Mouse (Mus musculus) kidney, embryonic 14.5 days (tissue): ENCODE results near the gene 1700037H04Rik. TPM values are rescaled to one million over a fixed set of nuclear protein-coding genes. Genes with fewer than 3 reads are reported as not detected.

Experiments used
- ATAC-seq: fragments of 200-750 bp; cut with Nextera tagmentation; 2 replicates; pipeline ENCODE4 v1.8.0; 2017; ENCODE audit warnings: moderate number of reproducible peaks, mild to moderate bottlenecking, moderate TSS enrichment, moderate library complexity; ENCODE audit not compliant: low FRiP score, low TSS enrichment
- H3K27ac ChIP-seq: fragments of 300-500 bp; sonication (generic); 2 replicates; pipeline ENCODE4 v1.5.1; 2014; ENCODE audit warnings: low read depth, mild to moderate bottlenecking, low read length, moderate library complexity, mixed read lengths
- H3K27me3 ChIP-seq: fragments of 300-500 bp; sonication (generic); 2 replicates; pipeline ENCODE4 v1.6.1; 2014; ENCODE audit warnings: mild to moderate bottlenecking, low read length; ENCODE audit not compliant: control insufficient read depth, insufficient read depth
- H3K36me3 ChIP-seq: fragments of 300-500 bp; sonication (generic); 2 replicates; pipeline ENCODE4 v1.6.1; 2014; ENCODE audit warnings: low read length, mixed read lengths; ENCODE audit not compliant: control insufficient read depth, insufficient read depth
- H3K4me1 ChIP-seq: fragments of 300-500 bp; sonication (generic); 2 replicates; pipeline ENCODE4 v1.6.1; 2014; ENCODE audit warnings: low read length, mixed read lengths; ENCODE audit not compliant: control insufficient read depth, insufficient read depth
- H3K4me2 ChIP-seq: fragments of 300-500 bp; sonication (generic); replicated peaks from 2 replicates; pipeline ENCODE4 v1.6.1; 2014; ENCODE audit warnings: low read depth, mild to moderate bottlenecking, low read length
- H3K4me3 ChIP-seq: fragments of 300-500 bp; sonication (generic); 2 replicates; pipeline ENCODE4 v1.5.1; 2014; ENCODE audit warnings: mild to moderate bottlenecking, low read length
- H3K9ac ChIP-seq: fragments of 300-500 bp; sonication (generic); 2 replicates; pipeline ENCODE4 v1.6.1; 2014; ENCODE audit warnings: low read depth, mild to moderate bottlenecking, low read length, moderate library complexity
- H3K9me3 ChIP-seq: fragments of 300-500 bp; sonication (generic); 2 replicates; pipeline ENCODE4 v1.6.1; 2016; ENCODE audit warnings: low read length; ENCODE audit not compliant: control insufficient read depth
- WGBS: fragments of 180-500 bp; shearing (Covaris S2); extraction: QIAGEN DNeasy Blood & Tissue Kit; methylation state at CpG from one replicate; pipeline ENCODE4 v1.1.7; 2014; 5-methylcytosine and 5-hydroxymethylcytosine counted together
- polyA plus RNA-seq: library from polyadenylated mRNA; unstranded; fragments of >200 nt; fragmentation: Nextera tagmentation; extraction: Ambion mirVana; gene quantifications from 2 replicates; pipeline ENCODE4 v1.2.1, GENCODE M21; 2014

The 1700037H04Rik gene
- polyA plus RNA-seq, 1 experiment from 2014 or later, result 101 TPM

- peaks cover 10% of the 10 kb centered on the region; the same call in 1 of the 2 replicates for H3K4me1 ChIP-seq
- no peak for ATAC-seq
- H3K4me3 ChIP-seq, result no peak overlapping the region
- H3K27me3 ChIP-seq, result no peaks in the 10 kb centered on the region
- peaks cover 12% of the 10 kb centered on the region for H3K36me3 ChIP-seq
- no peak overlapping the region for H3K9ac ChIP-seq
- no peak overlapping the region for H3K27ac ChIP-seq
- peaks cover 3% of the 10 kb centered on the region; the same call in 1 of the 2 replicates for H3K9me3 ChIP-seq
- H3K4me2 ChIP-seq, result no peak overlapping the region
- WGBS, result 89% methylated on average over 2 of the region's 2 CpGs
Measured at GRCm38 (mm10) chr2:131200710-131201109, 40.8 kb upstream of the 1700037H04Rik start.

DNA sequence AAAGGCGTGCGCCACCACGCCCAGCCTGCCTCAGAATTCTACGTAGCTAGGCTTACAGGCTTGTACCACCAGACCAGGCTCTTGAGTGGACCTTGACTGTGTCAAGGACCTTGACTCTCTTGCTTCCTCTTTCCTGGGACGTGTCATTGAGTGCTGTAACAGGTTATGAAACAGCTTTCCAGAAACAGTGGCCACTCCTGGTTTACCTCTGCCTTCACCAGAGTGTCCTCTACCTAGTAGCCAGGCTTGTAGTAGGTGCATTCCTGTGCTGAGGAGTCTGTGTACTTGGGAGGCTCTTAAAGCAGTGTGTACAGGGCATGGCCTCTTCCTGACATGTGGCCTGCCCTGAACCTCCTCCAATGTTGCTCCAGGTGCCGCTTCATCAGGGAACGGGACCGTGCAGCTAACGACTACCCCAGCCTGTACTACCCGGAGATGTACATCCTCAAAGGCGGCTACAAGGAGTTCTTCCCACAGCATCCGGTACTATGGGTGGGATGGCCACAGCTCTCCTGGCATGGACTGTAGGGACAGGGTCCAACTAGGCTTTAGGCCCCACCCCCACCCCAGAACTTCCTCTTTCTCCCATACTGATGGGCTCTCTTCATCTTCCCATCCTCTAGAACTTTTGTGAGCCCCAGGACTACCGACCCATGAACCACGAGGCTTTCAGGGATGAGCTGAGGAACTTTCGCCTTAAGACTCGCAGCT, 36.9 kb upstream of the 1700037H04Rik start:
- Histone ChIP-seq H3K4me1 (no peaks in the 10 kb centered on the region), H3K27me3 (no peaks in the 10 kb centered on the region), H3K9ac (no peak overlapping the region), H3K9me3 (peaks cover 3% of the 10 kb centered on the region; the same call in 1 of the 2 replicates), H3K4me2 (no peak overlapping the region), H3K4me3 (no peak overlapping the region), H3K27ac (no peak overlapping the region), H3K36me3 (peaks cover 47% of the 10 kb centered on the region)
- WGBS, result 93% methylated on average over 16 of the region's 16 CpGs
- no peak for ATAC-seq

DNA sequence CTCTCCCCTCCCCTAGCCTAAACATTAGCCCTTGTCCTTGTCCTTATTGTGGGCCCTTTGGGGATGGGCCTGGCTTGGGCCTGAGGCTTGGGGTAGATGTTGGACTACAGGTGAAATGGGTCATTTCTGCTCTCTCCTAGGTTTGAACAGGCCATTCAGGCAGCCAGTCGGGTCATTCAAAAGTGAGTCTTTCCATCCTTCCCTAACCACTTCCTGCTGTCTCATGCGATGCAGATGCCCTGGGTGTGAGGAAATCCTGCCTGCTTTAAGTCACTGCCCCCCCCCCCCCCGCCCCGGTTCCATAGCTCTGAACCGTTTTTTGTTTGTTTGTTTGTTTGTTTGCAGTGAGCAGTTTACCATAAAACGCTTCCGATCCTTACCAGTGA, 31.1 kb upstream of the 1700037H04Rik start:
- no peak for ATAC-seq
- H3K9me3 ChIP-seq, result no peaks in the 10 kb centered on the region
- H3K36me3 ChIP-seq, result peaks cover 39% of the 10 kb centered on the region
- peak overlapping the region; percentile 66; the same call in 1 of the 2 replicates for H3K27ac ChIP-seq
- H3K27me3 ChIP-seq, result no peaks in the 10 kb centered on the region
- peaks cover 36% of the 10 kb centered on the region for H3K4me1 ChIP-seq
- no peak overlapping the region for H3K9ac ChIP-seq
- no peak overlapping the region for H3K4me3 ChIP-seq
- WGBS, result 77% methylated on average over 7 of the region's 7 CpGs
- H3K4me2 ChIP-seq, result no peak overlapping the region

- H3K36me3 ChIP-seq, result peaks cover 39% of the 10 kb centered on the region
- ATAC-seq, result peak; percentile 60
- no peaks in the 10 kb centered on the region for H3K9me3 ChIP-seq
- WGBS, result 13% methylated on average over 10 of the region's 10 CpGs
- no peak overlapping the region for H3K4me3 ChIP-seq
- H3K27me3 ChIP-seq, result peaks cover 3% of the 10 kb centered on the region; the same call in 1 of the 2 replicates
- H3K4me1 ChIP-seq, result peaks cover 38% of the 10 kb centered on the region
- no peak overlapping the region for H3K9ac ChIP-seq
- peak overlapping the region; percentile 19; the same call in 1 of the 2 replicates for H3K4me2 ChIP-seq
- peak overlapping the region; percentile 66 for H3K27ac ChIP-seq
Measured at GRCm38 (mm10) chr2:131190344-131191004, 30.6 kb upstream of the 1700037H04Rik start.

DNA sequence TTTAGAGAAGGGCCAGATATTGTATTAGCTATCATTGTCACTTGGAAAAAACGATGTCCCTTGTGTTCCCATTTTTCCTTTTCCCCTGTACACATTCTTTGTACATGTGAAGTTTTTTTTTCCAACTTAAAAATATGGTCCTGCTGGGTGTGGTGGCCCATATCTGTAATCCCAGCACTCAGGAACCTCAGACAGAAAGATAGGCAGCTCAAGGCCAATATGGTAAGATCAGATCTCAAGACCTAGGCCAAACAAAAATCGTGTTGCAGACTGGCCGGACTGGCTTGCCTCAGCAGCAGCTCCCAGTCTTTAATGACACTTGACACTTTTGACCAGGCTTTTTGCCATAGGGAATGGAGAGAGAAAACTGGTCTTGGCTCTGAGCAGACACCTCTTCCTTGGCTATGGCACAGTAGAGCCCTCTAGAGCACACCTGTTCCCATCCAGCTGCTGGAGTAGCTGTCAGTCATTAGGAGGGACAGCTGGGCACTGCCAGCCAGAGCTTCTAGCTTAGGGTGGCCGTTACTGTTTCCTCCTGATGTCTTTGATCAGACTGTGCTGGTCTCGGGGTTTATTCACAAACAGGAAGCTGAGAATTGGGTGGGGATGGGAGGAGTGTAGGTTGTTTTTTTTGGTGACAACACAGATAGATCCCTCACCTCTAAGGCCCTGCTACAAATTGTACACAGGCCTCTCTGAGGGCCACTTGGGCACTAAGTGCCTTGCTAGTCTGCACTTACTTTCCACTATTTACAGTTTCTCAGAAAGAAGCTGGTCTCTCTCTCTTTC, 29.8 kb upstream of the 1700037H04Rik start:
- Histone ChIP-seq H3K4me3 (no peak overlapping the region), H3K9ac (no peak overlapping the region), H3K4me1 (peaks cover 38% of the 10 kb centered on the region), H3K36me3 (peaks cover 31% of the 10 kb centered on the region), H3K4me2 (0 out of 2 replicates have a peak overlapping the region, but pooled peaks have one; percentile 15), H3K9me3 (no peaks in the 10 kb centered on the region), H3K27ac (peak overlapping the region; percentile 66; the same call in 1 of the 2 replicates), H3K27me3 (peaks cover 3% of the 10 kb centered on the region; the same call in 1 of the 2 replicates)
- ATAC-seq, result no peak
- 43% methylated on average over 5 of the region's 5 CpGs for WGBS

GRCm38 (mm10) chr2:131188311-131188710, 28.4 kb upstream of the 1700037H04Rik start:
- Histone ChIP-seq H3K27me3 (peaks cover 3% of the 10 kb centered on the region; the same call in 1 of the 2 replicates), H3K9me3 (no peaks in the 10 kb centered on the region), H3K4me2 (peak overlapping the region; percentile 82; the same call in 1 of the 2 replicates), H3K4me1 (peaks cover 38% of the 10 kb centered on the region), H3K4me3 (no peak overlapping the region), H3K27ac (no peak overlapping the region), H3K9ac (no peak overlapping the region), H3K36me3 (peaks cover 17% of the 10 kb centered on the region)
- ATAC-seq, result no peak
- 92% methylated on average over 5 of the region's 5 CpGs for WGBS

- H3K9ac ChIP-seq, result peak overlapping the region; percentile 68
- H3K36me3 ChIP-seq, result peaks cover 9% of the 10 kb centered on the region
- H3K9me3 ChIP-seq, result no peaks in the 10 kb centered on the region
- peaks cover 38% of the 10 kb centered on the region for H3K4me1 ChIP-seq
- peak overlapping the region; percentile 82 for H3K4me2 ChIP-seq
- H3K27me3 ChIP-seq, result peaks cover 3% of the 10 kb centered on the region; the same call in 1 of the 2 replicates
- H3K4me3 ChIP-seq, result peak overlapping the region; percentile 64
- 25% methylated on average over 3 of the region's 3 CpGs for WGBS
- peak overlapping the region; percentile 38; the same call in 1 of the 2 replicates for H3K27ac ChIP-seq
- ATAC-seq, result no peak
Measured at GRCm38 (mm10) chr2:131187602-131187922, 27.7 kb upstream of the 1700037H04Rik start.

DNA sequence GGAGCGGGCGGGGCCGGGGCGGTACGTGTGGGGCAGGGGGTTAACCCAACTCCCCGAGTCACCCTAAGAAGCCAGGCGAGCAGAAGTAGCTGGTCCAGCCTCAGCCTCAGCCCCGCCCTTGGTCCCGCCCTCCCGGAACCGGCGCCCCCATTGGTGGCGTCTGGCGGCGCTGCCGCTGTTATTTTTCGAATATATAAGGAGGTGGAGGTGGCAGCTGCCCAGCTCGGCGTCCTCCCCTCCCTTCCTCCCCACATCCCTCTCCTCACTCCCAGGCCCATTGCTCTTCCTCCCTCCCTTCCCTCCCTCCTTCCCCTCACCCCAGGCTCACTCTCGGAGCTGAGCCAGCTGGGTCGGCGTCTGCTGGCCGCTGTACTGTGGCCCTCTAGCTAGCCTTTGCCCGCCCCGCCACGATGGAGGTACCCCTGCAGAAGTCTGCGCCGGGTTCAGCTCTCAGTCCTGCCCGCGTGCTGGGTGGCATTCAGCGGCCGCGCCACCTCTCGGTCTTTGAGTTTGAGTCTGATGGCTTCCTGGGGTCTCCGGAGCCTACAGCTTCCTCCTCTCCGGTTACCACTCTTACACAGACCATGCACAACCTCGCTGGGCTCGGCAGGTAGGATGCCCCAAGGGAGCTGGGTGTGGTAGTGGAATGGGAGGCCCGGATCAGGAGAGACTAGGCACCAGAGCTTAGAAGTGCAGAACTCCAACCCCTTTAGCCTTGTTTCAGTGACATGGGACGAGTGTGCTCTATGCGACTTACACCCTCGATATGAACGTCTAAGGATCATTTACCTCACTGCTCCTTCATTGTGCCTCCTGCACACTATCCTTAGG, 27.1 kb upstream of the 1700037H04Rik start, which contains the start of the genes Cdc25b and Spef1:
Gene Cdc25b, plus strand, starts transcription at position 179 of the 831 bp plus-strand sequence.
Gene Spef1, minus strand, starts transcription at position 512 of the 831 bp plus-strand sequence.
- no peaks in the 10 kb centered on the region for H3K9me3 ChIP-seq
- H3K4me1 ChIP-seq, result peaks cover 38% of the 10 kb centered on the region
- H3K9ac ChIP-seq, result peak within 1 kb of the TSS; percentile 68
- H3K27me3 ChIP-seq, result peaks cover 3% of the 10 kb centered on the region; the same call in 1 of the 2 replicates
- under 1% methylated on average over 43 of the region's 43 CpGs for WGBS
- ATAC-seq, result peak; percentile 89
- H3K27ac ChIP-seq, result peak within 1 kb of the TSS; percentile 38; the same call in 1 of the 2 replicates
- peak within 1 kb of the TSS; percentile 82 for H3K4me2 ChIP-seq
- H3K4me3 ChIP-seq, result peak within 1 kb of the TSS; percentile 64
- H3K36me3 ChIP-seq, result peaks cover 6% of the 10 kb centered on the region; the same call in 1 of the 2 replicates
